Mouse (Mus musculus) kidney, adult 8-10 months (tissue): ENCODE measurements around the gene Tsku.

ENCODE experiments used
- DNase-seq, 2 experiments: peaks; one replicate each; pipeline ENCODE4 v3.0.0; 2022

Tsku gene

GRCm38 (mm10) chr7:98358016-98358415 is 3.1 kb downstream of the Tsku start:
- peak; percentile 24 to 34 for DNase-seq

- DNase-seq, result peak in 1 of 2 experiments; percentile 17
Observed at GRCm38 (mm10) chr7:98357324-98357723, 3.8 kb downstream of the Tsku start.

GRCm38 (mm10) chr7:98354921-98355310 is 6.2 kb downstream of the Tsku start:
- DNase-seq, result peak; percentile 88 to 92

- no peak for DNase-seq
Observed at GRCm38 (mm10) chr7:98354160-98354920, 6.8 kb downstream of the Tsku start.

- no peak for DNase-seq
Observed at GRCm38 (mm10) chr7:98353616-98354015, 7.5 kb downstream of the Tsku start.

GRCm38 (mm10) chr7:98351523-98351922 is 9.6 kb downstream of the Tsku start:
- DNase-seq, result peak; percentile 50 to 60

- DNase-seq, result peak; percentile 27 to 48
Observed at GRCm38 (mm10) chr7:98349821-98350220, 11.3 kb downstream of the Tsku start.

GRCm38 (mm10) chr7:98349096-98349495 is 12.0 kb downstream of the Tsku start:
- peak; percentile 59 to 90 for DNase-seq

- peak in 1 of 2 experiments; percentile 67 for DNase-seq
Observed at GRCm38 (mm10) chr7:98348043-98348442, 13.1 kb downstream of the Tsku start.

GRCm38 (mm10) chr7:98347471-98347870 is 13.7 kb downstream of the Tsku start:
- no peak for DNase-seq

- no peak for DNase-seq
Observed at GRCm38 (mm10) chr7:98345036-98345435, 16.1 kb downstream of the Tsku start.

GRCm38 (mm10) chr7:98344361-98344760 is 16.8 kb downstream of the Tsku start:
- DNase-seq, result peak in 1 of 2 experiments; percentile 37

GRCm38 (mm10) chr7:98342249-98342648 is 18.9 kb downstream of the Tsku start:
- no peak for DNase-seq

- peak; percentile 68 to 90 for DNase-seq
Observed at GRCm38 (mm10) chr7:98341475-98341874, 19.7 kb downstream of the Tsku start.

- DNase-seq, result no peak
Observed at GRCm38 (mm10) chr7:98340343-98340742, 20.8 kb downstream of the Tsku start.

- DNase-seq, result no peak
Observed at GRCm38 (mm10) chr7:98333987-98334386, 27.1 kb downstream of the Tsku start.

GRCm38 (mm10) chr7:98333507-98333906 is 27.6 kb downstream of the Tsku start:
- no peak for DNase-seq

GRCm38 (mm10) chr7:98332678-98333397 is 28.3 kb downstream of the Tsku start:
- peak in 1 of 2 experiments; percentile 30 for DNase-seq

- no peak for DNase-seq
Observed at GRCm38 (mm10) chr7:98331932-98332331, 29.2 kb downstream of the Tsku start.

- DNase-seq, result no peak
Observed at GRCm38 (mm10) chr7:98330375-98331002, 30.6 kb downstream of the Tsku start.

GRCm38 (mm10) chr7:98329651-98330374 is 31.3 kb downstream of the Tsku start:
- no peak for DNase-seq

GRCm38 (mm10) chr7:98328311-98328710 is 32.8 kb downstream of the Tsku start:
- DNase-seq, result no peak

GRCm38 (mm10) chr7:98326051-98326450 is 35.1 kb downstream of the Tsku start:
- DNase-seq, result no peak
